Mouse (Mus musculus) lung, postnatal 14 days (tissue): ENCODE results near the gene Tpp1.

ENCODE experiments used
- DNase-seq: peaks from one replicate; pipeline ENCODE4 v3.0.0; 2021

Tpp1 gene

DNA sequence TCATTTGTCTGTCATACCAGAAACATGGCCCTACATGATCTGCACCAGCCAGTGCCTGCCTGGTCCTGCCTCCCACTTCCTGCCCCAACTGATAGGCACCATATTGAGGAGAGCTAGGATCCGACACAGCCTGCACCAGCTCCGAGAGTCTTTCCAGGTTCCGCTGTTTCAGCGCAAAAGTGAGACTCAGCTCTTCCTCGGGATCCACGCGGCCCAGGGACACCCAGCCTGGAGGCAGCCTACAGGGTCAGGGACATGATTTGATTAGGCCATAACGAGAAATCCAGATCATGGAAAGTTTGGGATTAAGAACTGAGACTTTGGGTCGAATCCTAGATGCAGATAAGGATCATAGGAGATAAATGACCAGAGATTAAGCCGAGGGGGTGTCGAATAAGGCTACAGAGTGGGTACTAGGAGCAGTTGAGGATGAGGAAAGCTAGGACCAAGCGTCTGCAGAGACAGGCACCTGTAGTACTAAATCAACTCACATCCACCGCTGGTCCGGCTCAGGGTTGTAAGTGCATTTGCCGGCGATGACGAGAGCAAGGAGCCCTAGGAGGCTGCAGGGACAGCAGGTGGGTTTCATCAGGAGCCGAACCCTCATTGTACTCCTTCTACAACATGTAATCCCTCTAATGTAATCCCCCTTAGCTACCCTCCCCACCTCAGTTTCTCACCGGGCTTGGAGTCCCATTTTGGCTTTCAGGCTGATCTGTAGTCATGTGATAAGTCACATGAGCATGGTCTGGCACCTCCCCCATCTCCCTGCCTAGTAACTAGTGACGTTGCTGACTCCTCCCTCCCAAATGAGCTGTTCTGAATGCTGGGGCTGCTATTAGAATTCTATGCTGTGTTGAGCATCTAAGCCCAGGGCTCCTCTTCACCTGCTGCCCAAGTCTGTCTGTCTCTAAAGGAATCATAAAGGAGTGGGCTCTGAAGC lies at the start of gene Tpp1:
Gene Tpp1, minus strand, starts transcription at position 745 of the 943 bp plus-strand sequence.
- DNase-seq: peak; percentile 92

DNA sequence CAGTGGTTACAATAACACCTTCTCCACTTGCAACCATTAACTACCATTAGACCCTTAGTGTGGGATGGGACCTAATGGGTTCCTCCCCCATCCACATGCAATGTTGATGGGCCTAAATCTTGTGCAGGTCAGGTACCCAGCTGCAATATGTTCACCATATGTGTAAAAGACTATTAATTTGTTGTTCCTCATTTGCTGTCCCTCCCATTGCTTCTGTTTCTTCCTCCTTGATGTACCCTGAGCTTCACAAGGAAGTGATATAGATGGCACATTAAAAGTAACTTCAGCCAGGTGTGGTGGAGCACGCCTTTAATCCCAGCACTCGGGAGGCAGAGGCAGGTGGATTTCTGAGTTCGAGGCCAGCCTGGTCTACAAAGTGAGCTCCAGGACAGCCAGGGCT lies 44.9 kb upstream of the Tpp1 start:
- no peak for DNase-seq

DNA sequence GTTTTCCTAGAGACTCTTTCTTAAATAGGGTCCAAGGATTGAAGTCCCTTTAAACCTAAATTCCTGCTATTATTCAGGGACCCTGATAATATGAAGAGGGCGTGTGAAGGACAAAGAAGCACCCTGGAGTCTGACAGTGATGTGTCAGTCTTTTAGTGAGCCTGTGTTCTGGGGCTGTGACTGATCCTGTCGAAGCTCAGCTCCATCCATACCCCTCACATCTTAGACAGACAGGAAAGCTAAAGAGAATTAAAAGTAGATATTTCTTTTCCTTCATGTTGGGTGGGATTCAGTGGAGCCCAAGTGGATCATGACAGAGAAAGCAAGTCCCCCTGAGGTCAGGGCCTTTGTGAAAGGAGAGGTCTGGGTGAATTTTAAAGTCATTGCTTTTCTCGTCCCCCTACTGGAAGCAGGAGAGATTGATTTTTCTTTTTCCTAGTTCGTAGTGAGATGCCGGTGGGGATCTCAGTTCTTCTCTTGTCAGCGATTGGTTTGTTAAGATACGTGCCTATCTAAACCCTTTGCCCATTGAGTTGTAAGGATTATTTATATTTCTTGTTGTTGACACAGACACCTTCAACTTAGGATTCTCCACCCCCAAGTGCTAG lies 43.8 kb upstream of the Tpp1 start:
- no peak for DNase-seq

DNA sequence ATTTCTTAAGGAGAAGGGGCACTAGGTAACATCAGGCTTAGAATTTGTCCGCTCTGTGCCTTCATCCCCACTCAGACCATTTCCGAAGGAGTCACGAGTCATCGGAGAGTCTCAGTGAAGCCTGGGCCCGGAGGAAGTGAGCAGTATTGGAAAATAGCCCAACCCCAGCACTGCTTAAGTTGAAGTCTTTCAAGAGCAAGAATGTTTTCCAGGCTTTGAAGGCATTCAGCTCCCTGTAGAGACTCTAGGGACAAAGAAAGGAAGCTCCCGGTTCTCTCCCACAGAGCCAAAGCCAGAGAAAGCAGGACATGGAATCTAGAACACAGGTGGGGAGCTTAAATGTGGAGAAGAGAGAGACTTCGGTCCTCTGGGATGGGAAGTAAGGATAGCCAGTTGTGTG lies 41.7 kb upstream of the Tpp1 start:
- DNase-seq: no peak

DNA sequence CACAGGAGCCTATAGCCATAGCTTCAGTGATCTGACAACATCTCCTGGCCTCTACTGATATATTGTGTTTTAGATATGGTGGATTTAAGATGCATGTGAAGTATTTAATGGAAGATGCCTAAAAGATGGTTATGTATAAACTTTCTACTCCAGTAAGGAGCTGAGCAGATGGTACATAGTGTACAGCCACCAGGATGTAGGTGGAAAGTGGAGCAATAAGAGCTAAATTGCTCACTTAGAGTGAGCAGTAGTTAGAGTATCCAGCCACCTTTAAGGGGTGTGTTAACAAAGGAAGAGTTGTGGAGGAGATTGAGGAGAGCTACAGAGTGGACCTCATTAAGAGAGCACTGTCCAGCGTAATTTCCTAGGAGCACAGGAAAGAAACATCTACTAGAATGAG lies 39.1 kb upstream of the Tpp1 start:
- DNase-seq: no peak

DNA sequence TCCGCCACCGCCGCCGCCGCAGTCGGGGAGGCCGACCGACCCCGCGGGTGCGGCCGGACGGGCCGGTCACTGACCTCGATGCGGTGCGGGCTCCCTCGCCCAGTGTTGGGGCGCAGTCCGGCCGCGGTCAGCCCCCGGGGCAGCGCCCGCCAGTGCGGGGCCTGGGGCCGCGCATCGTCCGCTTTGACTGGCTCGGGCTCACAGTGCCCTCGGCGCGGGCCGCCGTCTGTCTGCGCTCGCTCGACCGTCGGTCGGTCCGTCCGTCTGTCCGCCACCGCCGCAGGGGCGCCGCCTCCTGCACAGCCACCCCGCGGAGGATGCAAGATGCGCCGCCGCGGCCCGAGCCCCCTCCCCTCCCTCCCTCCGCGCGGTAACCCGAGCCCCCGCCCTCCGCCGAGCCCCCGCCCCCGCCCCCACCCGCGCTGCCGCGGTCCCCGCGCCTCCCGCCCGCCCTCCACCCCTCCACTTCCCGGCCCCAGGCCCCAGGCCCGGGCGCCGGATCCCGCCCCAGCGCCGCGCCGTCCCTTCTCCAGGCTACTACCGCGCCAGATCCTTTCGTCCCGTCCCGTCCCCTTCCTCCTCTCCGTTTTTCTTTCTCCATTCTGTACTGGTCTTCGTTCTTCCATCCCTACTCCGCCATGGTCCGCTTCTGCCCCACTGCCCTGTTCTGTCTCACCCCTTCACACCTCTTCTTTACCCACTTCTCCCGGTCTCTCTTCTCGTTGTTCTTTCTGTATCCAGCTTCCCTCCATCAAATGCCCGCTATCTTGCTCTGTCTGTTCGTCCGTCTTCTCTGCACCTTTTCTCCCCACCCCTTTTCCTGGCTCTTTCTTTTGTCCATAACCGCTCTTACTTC lies 35.5 kb upstream of the Tpp1 start, which contains the start of gene Dchs1:
Gene Dchs1, minus strand, starts transcription at position 370 of the 856 bp plus-strand sequence.
- no peak for DNase-seq

DNA sequence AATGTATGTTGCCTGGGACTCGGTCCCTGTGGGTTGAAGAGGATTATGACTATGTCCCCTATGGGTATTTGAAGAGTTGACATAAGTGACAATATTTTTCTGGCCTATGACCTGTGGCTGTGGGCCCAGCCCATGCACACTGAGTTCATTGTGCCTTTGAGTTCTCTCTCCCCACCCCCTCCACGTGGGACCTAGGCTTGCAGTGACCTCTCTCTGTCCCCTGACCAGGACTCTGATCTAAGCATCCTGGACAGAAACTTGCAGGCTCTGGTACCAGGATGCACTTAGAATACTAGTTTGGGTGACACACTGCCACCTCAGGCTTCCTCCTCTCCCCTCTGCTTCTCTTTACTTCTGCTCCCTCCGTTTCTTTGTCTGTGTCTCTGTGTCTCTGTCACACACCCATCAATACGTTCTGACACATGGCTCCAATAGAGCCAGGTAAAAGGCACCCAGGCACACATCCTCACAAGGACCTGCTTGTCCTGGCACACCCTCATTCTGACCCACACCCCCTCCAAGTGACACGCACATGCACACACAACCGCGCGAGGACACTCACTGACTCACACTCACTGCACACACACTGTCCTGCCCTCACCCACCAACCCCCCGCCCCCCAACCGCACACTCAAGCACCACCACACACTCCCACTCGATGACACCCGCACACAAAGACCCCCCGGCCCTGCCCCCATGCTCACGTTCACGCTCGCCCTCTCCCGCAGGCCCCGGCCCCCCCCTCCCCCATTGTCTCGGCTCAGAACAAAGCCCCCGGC lies 34.7 kb upstream of the Tpp1 start:
- DNase-seq: no peak

DNA sequence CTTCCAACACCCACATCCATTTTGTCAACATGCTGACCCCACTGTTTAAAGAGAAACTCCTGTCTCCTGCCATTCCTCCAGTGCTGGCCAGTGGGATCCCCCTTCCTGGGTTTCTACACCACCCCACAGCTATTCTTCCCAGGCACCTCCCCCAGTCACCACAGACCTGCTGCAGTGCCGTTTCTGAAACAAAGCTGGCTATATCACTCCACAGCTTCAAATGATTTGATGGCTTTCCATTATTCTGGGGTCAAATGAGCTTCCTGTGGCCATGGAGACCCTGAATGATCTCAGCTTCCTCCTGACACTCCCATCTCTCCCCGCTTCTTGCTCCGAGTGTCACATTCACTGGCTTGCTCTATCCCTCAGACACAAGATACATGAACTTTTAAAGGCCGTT lies 32.5 kb upstream of the Tpp1 start:
- DNase-seq: no peak

DNA sequence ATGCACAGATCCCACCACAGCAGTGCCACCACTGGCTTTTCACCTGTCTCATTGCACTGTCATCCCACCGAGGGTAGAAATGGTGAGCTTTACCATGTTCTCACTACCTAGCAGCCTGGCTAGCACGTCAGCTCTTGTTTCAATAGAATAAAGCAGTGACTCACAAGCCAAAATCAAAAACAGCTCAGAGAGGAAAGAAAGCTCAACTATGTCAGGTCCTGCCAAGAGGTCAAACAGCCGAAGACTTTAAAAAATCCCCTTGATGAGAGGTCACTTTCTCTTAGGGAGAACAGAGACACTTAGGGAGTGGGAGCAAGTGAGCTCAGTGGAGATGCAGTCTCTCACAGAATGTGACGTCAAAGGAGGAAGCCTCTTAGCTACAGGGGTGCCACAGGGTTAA lies 31.8 kb upstream of the Tpp1 start:
- no peak for DNase-seq

DNA sequence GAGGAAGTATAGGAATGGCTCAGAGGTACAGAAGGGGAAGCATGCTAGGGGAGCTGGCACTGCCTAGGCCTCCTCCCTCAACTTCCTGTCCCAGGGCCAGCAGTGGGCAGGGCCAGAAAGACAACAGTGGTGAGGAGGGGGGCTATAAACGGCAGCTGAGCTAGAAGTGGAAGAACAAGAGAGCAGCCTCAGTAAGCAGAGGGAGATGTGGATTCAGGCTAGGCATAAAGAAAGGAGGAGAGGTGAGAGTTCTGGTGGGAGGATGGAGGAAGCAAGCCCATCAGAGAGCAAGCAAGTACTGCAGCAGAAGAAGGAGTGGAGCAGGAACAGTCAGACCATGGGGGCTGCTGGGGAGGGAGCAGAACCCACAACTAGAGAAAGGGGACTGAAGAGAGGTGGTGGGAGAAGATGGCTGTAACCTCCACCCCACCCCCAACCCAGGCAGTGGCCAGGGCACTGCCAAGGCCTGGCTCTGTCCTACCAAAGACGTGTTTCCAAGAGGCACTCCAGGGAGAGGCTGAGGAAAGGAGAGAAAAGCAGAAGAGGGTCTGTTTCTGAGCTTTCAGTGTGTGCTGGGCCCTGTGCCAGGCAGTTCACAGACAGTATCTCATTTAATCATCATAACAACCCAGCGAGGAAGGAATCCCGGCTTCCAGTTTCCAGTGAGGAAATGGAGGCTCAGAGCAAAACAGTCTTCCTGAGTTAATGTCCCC lies 26.7 kb upstream of the Tpp1 start:
- peak; percentile 59 for DNase-seq

DNA sequence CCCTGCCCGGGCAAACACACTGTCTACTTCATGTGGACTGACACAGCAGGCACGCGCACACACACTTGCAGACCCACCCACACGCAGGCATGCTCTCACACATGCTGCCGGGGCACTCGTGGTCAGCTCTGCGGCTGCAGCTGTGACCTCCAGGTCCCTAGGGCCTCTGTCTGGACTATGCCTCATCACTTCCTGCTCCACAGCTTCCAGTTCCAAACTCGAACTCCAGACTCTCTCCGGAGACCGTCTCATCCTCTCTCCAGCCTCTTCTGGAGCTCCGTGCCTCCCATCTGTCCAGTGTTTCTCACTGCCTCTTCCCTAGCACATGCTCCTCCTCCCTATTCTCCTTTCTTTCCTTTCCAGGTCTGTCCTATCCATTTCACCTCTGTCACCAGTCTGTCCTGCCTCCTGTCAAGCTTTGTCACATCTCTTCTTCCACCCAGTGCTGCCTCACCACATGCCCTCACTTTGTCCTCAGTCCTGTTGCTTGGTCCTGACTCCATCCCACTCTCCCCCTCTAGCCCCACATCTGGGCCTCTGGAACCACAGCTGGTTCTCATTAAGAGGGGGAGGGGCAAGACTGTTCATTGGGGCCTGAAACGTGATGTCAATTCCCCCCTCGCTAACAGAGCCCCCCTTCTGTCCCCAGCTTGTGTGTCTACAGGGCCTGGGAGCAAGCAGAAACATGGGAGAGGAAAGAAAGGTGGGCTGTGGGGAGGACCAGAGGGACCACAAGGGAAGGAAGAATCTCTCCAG lies 25.9 kb upstream of the Tpp1 start:
- DNase-seq: peak; percentile 32

DNA sequence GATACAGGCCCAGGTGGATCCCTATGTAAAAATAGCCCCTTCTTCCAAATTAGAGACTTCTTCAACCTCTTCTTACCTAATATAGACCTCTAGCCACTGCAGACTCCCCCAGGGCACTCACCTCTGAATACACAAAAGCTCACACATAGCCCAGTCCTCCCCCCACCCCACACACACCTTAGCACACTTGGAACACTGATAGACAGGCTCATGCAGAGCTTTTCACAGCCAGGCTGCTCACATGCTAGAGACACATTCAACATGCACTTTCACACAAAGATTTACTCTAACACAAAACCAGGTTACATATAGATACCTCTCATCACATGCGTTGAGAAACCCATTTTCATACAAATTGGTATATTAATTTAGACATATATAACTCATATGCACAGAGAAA lies 25.3 kb upstream of the Tpp1 start:
- DNase-seq: no peak

DNA sequence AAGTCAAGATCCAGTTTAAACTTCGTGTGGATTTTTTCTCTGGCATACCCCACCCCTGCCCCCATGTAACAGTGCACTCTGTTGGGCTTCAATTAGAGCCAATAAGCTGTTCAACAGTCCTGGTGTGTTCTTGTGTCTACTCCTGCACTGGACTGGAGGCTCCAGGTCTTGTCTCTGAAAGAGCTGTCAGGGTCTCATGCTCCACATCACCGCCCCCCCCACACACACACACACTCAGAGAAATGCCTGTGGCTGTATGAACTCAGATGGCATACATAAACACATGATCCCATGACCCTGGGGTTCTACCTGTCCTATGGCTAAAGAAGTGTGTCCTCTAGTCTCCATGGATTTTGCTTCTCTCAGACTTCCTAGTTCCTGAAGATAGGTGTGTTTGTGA lies 24.0 kb upstream of the Tpp1 start:
- no peak for DNase-seq

DNA sequence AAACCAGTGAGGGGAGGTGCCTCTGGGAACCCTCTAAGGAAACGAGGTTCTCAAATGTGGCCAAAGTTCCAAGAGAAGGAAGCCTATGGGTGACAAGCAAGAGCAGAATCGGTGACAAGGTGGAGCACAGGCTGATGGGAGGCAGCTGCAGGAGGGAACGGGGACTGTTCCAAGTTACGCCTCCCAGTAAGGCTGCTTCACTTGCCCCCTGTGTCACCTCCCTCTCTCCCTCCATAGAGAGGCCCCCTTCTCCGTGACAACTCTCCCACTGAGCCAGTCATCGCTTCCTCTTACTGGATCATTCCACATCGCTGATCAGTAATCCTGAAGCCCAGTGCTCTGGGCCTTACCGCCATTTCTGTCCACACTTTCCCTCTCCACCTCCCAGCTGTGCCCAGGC lies 22.6 kb upstream of the Tpp1 start:
- no peak for DNase-seq

DNA sequence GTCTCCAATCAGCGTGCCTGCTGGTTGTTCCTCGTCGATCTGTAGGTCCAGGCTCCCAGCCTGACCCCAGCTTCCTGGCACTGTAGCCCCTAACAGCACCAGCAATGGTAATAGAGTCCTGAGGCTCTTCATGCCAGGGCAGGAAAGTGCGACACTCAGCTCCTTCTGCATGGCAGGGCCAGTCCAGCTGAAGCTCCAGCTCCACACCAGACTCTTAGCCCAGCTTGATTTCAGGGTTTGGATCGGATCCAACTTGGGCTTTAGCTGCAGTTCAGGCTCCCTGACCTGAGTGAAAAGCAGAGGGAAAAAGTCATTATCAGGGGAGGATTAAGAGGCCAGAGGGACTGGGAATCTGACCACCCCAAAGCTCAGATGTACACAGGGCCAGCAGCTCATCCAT lies 21.0 kb upstream of the Tpp1 start:
- DNase-seq: no peak

DNA sequence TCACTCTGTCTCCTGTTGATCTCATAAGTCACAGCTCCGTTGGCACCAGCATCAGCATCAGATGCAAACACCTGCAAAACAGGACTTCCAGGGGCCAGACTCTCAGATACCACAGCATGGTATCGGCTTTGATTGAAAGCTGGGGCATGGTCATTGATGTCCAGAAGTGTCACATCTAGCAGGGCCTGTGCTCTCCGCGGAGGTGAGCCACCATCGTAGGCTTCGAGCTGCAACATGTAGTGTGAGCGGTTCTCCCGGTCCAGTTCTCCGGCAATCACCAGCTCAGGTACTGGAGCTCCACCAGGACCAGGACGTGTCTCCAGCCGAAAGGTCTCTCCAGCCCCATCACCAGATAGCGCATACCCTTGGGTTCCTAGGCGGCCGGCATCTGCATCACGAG lies 20.3 kb upstream of the Tpp1 start:
- DNase-seq: no peak

DNA sequence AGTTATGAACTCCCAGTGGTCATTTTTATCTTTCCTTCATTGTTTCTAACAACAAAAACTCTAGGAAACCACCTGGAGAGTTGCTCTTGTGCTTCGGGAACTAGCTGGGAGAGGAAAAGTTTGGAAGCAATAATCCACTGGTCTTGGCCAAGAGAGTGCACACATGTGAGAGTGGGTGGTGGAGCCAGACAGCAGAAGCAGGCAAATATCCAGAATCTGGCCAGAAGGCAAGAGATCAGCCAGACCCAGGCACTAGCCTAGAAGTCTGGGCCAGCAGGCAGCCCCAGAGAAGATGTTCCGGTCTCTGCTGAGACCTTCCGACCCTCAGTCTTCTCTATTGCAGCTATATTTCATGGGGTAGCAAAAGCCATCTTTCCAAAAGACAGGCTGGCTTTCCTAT lies 17.9 kb upstream of the Tpp1 start:
- DNase-seq: no peak

DNA sequence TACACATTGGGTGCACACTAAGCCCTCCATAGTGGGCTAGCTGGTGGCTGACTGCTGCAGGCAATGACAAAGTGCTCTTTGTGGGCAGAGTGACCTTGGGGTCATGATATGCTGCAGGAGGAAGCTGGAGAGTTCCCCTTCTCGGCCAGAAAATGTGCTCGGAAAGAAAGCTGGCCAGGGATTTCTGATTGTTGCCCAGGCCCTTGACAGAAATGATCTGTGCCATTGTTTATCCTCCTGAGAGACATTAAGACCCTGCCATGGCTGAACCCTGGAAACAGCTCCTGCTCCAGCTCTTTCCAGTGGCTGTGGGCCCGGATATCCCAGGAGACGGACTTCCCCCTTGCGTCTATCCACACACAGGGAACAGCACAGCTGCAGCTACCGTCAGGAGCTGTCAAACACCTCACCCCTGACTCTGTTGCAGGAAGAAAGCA lies 15.7 kb upstream of the Tpp1 start:
- no peak for DNase-seq

DNA sequence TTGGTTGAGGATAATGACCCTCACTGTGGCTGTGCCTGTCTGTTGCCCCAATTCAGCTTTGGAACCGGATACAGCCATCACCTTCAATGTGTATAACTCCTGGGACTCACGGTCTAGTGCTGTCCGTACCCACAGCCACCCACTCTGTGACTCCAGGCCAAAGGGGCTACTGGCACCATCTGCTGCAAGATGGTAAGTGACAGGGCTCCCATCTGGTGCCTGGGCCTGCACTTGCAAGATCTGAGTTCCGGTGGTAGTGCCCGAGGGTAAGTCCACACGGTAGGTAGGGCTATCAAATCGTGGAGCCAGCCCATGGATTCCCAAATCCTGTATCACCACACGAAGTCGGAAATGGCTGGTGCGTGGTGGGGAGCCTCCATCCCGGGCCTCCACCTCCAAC lies 12.3 kb upstream of the Tpp1 start:
- no peak for DNase-seq

DNA sequence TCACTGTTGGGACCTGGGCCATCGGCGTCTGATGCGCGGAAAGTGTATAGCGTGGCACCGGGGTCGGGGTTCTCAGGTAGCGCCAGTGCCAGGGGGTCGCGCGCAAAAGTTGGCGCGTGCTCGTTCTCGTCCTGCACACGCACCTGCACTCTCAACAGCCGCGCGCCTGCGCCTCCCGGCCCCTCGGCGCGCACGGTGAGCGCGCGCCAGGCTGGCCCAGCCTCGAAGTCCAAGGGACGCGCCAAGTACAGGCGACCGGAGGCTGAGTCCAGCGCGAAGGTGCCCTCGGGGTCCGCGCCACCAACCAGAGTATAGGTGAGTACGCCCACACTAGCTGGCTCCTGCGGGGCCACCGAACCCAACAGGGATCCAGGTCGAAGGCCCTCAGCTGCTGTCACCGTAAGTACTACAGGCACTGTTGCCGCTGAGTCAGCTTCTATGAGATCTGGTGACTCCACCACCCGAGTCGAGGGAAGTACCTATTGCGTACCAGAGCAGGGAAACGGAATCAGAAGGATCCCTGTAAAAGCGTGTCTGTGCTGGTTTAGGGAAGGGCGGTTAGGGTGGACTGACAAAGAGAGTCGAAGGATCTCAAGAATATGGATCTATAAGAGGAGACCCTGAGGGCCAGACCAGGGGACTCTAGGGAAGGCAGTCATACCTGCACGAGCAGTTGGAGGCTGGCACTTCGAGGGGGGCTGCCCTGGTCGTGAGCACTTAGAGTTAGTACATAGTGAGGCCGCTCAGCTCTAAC lies 10.7 kb upstream of the Tpp1 start:
- no peak for DNase-seq
